Mouse (Mus musculus) G1E (cell line): ENCODE results near the gene Sox4. TPM values are rescaled to one million over a fixed set of nuclear protein-coding genes. Genes with fewer than 3 reads are reported as not detected.

Experiments
- ATAC-seq: 2 replicates; pipeline ENCODE4 v1.8.0; 2016; ENCODE audit warnings: mild to moderate bottlenecking; ENCODE audit not compliant: insufficient number of reproducible peaks, poor library complexity, low FRiP score, severe bottlenecking; ENCODE audit errors: extremely low read depth
- DNase-seq: peaks from one replicate; pipeline ENCODE4 v3.0.0; 2012; ENCODE audit warnings: low spot score
- H3K27me3 ChIP-seq: 2 replicates; pipeline ENCODE4 v1.6.1; 2012; ENCODE audit warnings: mild to moderate bottlenecking, low read length, inconsistent platforms; ENCODE audit not compliant: insufficient read depth
- H3K36me3 ChIP-seq: replicated peaks from 2 replicates; pipeline ENCODE3; 2012; ENCODE audit warnings: mild to moderate bottlenecking, inconsistent platforms
- H3K4me1 ChIP-seq: 2 replicates; pipeline ENCODE4 v1.6.1; 2012; ENCODE audit warnings: low read depth, low read length, inconsistent platforms, mixed read lengths; ENCODE audit not compliant: insufficient read depth
- H3K4me3 ChIP-seq: 2 replicates; pipeline ENCODE4 v1.5.1; 2012; ENCODE audit warnings: low read depth, mild to moderate bottlenecking, inconsistent platforms, low read length, moderate library complexity, mixed read lengths
- H3K9me3 ChIP-seq: replicated peaks from 2 replicates; pipeline ENCODE4 v1.6.1; 2012; ENCODE audit warnings: inconsistent platforms
- CTCF ChIP-seq: IDR thresholded peaks from 2 replicates; pipeline ENCODE4 v1.5.1; 2012; ENCODE audit warnings: low read depth, low read length, inconsistent platforms, mixed read lengths
- GATA1 ChIP-seq: IDR thresholded peaks from 2 replicates; pipeline ENCODE4 v1.6.1; 2012; ENCODE audit warnings: borderline replicate concordance, low read length, inconsistent platforms, mixed read lengths
- GATA2 ChIP-seq: IDR thresholded peaks from 2 replicates; pipeline ENCODE4 v1.6.1; 2012; ENCODE audit warnings: low read depth, low read length, inconsistent platforms, borderline replicate concordance
- POLR2AphosphoS5 ChIP-seq: IDR thresholded peaks from 2 replicates; pipeline ENCODE4 v1.6.1; 2012; ENCODE audit warnings: low read depth, low read length, inconsistent platforms; ENCODE audit not compliant: insufficient replicate concordance
- TAL1 ChIP-seq: conservative IDR thresholded peaks from 2 replicates; pipeline ENCODE4 v1.6.1; 2012; ENCODE audit warnings: low read depth, low read length, inconsistent platforms, mixed read lengths
- polyA plus RNA-seq: library from polyadenylated mRNA; stranded (reverse); fragments of >175 nt; gene quantifications from 2 replicates; pipeline ENCODE4 v1.2.3, GENCODE M21; 2012
- total RNA-seq, 2 experiments: library from RNA; stranded (forward) in 1 of 2; stranded (reverse) in 1 of 2; fragments of 200-1000 nt in 1 of 2; fragments of >200 nt in 1 of 2; fragmentation: Nextera tagmentation in 1 of 2; gene quantifications; 2 replicates each; pipeline ENCODE4 v1.2.3; 2014 to 2017

The Sox4 gene
- total and polyA plus RNA-seq, 3 experiments: under 0.01 to 0.02 TPM; not detected in 1

- Histone ChIP-seq H3K4me1 (no peaks in the 10 kb centered on the region), H3K36me3 (no peaks in the 10 kb centered on the region), H3K27me3 (no peaks in the 10 kb centered on the region), H3K4me3 (no peak overlapping the region), H3K9me3 (no peaks in the 10 kb centered on the region)
- DNase-seq (no peak), ATAC-seq (no peak)
- no peak for TF ChIP-seq GATA2
- TF ChIP-seq TAL1: no peak
- TF ChIP-seq CTCF: no peak
- TF ChIP-seq GATA1: no peak
- no peak for TF ChIP-seq POLR2AphosphoS5
These were observed 39.9 kb downstream of the Sox4 start for GRCm38 (mm10) chr13:28913656-28914055.

GRCm38 (mm10) chr13:28906981-28907380, 46.5 kb downstream of the Sox4 start:
- no peaks in the 10 kb centered on the region for H3K36me3 ChIP-seq
- H3K9me3 ChIP-seq: no peaks in the 10 kb centered on the region
- no peaks in the 10 kb centered on the region for H3K4me1 ChIP-seq
- no peak overlapping the region for H3K4me3 ChIP-seq
- no peak for TF ChIP-seq POLR2AphosphoS5
- TF ChIP-seq GATA2: no peak
- no peak for TF ChIP-seq CTCF
- no peak for TF ChIP-seq TAL1
- no peak for TF ChIP-seq GATA1
- DNase-seq (no peak), ATAC-seq (no peak)
- H3K27me3 ChIP-seq: no peaks in the 10 kb centered on the region
